Comparison of ENCODE assay signal across 27 mouse cellular contexts in genomic region chr4:83219253-83219652, GRCm38 (mm10).
"Had no signal": no experiment of that assay in that cellular context is flagged by ENCODE, and none has a peak within 500 bp of the region (broad histone marks: within the 10 kb centered on the region; RNA-seq: fewer than 3 reads in every experiment).

No protein-coding gene starts in this region.

- H3K27ac ChIP-seq: embryonic facial prominence, embryonic 10.5 days; embryonic facial prominence, embryonic 12.5 days; embryonic facial prominence, embryonic 13.5 days; embryonic facial prominence, embryonic 15.5 days; forebrain, embryonic 10.5 days; forebrain, embryonic 12.5 days; forebrain, embryonic 13.5 days; forebrain, embryonic 15.5 days; gastrocnemius, adult 2 months; heart, adult 2 months had no signal

- ATAC-seq: forebrain, embryonic 13.5 days; forebrain, embryonic 14.5 days; forebrain, embryonic 15.5 days; forebrain, embryonic 16.5 days; forebrain, postnatal 0 days had no signal

- DNase-seq: cerebellum, adult 8-10 months; cerebellum, adult 9-10 months; cerebellum, adult 9-11 months; cerebellum, postnatal 10 days; cerebellum, postnatal 14 days; cerebellum, postnatal 25 days; cerebellum, postnatal 36 days; embryo, embryonic 11 days; forebrain, postnatal 0 days; gastrocnemius, adult 2 months; gastrocnemius, postnatal 10 days; gastrocnemius, postnatal 14 days; gastrocnemius, postnatal 25 days; gastrocnemius, postnatal 36 days; heart, adult 18-20 months; heart, adult 2 months had no signal

- H3K4me3 ChIP-seq: embryonic facial prominence, embryonic 10.5 days; embryonic facial prominence, embryonic 12.5 days; embryonic facial prominence, embryonic 13.5 days; embryonic facial prominence, embryonic 15.5 days; erythroblast, embryonic 14.5 days; forebrain, embryonic 10.5 days; forebrain, embryonic 12.5 days; forebrain, embryonic 13.5 days; forebrain, embryonic 15.5 days; gastrocnemius, adult 2 months; heart, adult 2 months had no signal
